Mouse (Mus musculus) adrenal gland, adult 18-20 months (tissue): ENCODE results near the gene Il1r1. TPM values are rescaled to one million over a fixed set of nuclear protein-coding genes. Genes with fewer than 3 reads are reported as not detected.

Experiments used
- DNase-seq, 2 experiments: peaks; one replicate each; pipeline ENCODE4 v3.0.0; 2021 to 2022; ENCODE audit warnings: low spot score in 2 of 2
- total RNA-seq, 2 experiments: library from RNA; stranded (reverse); gene quantifications; 1 replicate in 1 of 2; 2 replicates in 1 of 2; pipeline ENCODE4 v1.2.3; 2021

The Il1r1 gene
- total RNA-seq, 2 experiments from 2014 or later: 3.6 to 4.3 TPM

DNA sequence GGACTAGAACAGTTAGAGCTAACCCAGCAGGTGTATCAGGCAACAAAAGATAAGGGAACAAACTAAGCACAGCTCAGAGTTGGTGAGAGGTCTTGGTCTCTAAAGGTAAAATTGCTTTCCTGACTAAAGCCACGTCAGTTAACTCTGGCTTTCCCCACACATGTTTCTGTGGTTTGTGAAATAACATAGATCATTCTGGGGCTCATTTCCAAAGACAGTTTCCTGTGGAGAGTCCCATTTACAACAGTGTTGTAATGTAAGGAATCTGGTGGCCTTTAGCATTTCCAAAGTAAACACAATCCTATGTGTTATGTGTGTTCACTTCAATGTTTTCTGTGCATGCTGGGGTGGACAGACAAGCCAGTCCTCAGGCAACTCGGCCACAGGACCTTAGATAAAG, 134.9 kb downstream of the Il1r1 start:
- no peak for DNase-seq

DNA sequence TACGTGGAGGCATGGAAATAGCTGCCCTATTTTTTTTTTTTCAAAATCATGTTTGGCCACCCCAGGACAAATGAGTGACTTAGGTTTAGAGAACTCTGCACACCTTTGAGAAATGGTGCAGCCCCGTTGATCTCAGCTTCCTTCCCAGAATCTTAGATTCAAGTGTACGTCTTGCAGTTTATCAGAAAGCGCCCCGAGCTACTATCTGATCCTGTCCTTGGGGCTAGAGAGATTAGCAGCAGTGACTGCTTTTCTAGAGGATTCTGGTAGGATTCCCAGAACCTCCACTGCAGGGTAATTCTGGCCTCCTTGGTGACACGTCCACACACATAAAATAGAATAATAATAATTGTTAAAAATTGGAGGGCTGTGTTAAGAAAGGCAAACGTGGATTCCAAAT, 136.1 kb downstream of the Il1r1 start:
- DNase-seq: no peak

GRCm38 (mm10) chr1:40361596-40361995, 136.7 kb downstream of the Il1r1 start:
- DNase-seq: no peak

DNA sequence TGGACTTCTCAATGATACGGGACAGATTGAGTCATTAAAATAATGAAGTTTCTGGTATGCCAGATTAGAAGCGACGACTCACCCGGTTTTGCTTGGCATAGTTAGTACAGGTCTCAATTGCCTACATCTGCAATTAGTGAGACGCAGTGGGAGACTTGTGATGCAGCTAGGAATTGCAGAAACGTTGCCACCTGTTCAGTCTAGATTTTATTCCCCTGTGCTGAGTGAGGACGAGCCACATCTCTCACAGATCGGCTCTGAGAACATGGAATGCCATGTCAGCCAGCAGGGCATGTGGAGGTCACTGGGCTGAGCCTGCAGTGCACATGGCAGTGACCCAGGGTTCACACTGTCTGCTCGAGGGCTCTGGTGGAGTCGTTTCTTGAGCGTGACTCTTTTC, 137.9 kb downstream of the Il1r1 start:
- no peak for DNase-seq

Other genes with a start within 250 kb of the Il1r1 start
- gene Il1r2, start 151.0 kb upstream of the Il1r1 start, total RNA-seq: under 1 TPM in 1 of 2 experiments, not detected in 1; 0.56 TPM
- gene Il1rl2, start 99.5 kb downstream of the Il1r1 start, total RNA-seq: 1 to 10 TPM; 1.0 to 1.3 TPM
- gene Il1rl1, start 204.5 kb downstream of the Il1r1 start, total RNA-seq: 1 to 10 TPM in 1 of 2 experiments, under 1 TPM in 1; 0.40 to 1.1 TPM
- under 1 TPM; 0.07 to 0.54 TPM for gene Il18r1, start 240.5 kb downstream of the Il1r1 start, total RNA-seq